Mouse (Mus musculus): ENCODE measurements around the gene Echdc2.

GRCm38 (mm10) chr4:108144880-108145279, 20.4 kb upstream of the Echdc2 start, which contains the start of gene Scp2:
- no peak for TF ChIP-seq MAZ (IDR thresholded peaks at IDR 0.05; ENCODE audit: low read depth, low read length)
- TF ChIP-seq SIN3A (IDR thresholded peaks at IDR 0.05; ENCODE audit: low read length), result no peak
- TF ChIP-seq POLR2AphosphoS2 (IDR thresholded peaks at IDR 0.05; ENCODE audit: low read depth, low read length), result no peak
- no peak for TF ChIP-seq CTCF (conservative IDR thresholded peaks at IDR 0.05 in 1 of 2, IDR thresholded peaks at IDR 0.05 in 1 of 2; ENCODE audit: low read depth in 2 of 2, low read length in 2 of 2)
- TF ChIP-seq KAT2A (IDR thresholded peaks at IDR 0.05; ENCODE audit: insufficient replicate concordance, low read length), result no peak
- no peak for TF ChIP-seq POLR2A (IDR thresholded peaks at IDR 0.05; ENCODE audit: low read depth, low read length)
- no peak for TF ChIP-seq TCF12 (IDR thresholded peaks at IDR 0.05; ENCODE audit: low read depth, low read length)
- TF ChIP-seq ZNF384 (IDR thresholded peaks at IDR 0.05; ENCODE audit: low read depth, low read length), result no peak

Data from CH12.LX (cell line).